Mouse (Mus musculus) thymus, postnatal 25 days (tissue): ENCODE results near the gene Top3b.
"Not testable (repeated sequence)": the region's sequence is repeated elsewhere in the genome, so short reads cannot be mapped to it uniquely, and the experiment has no call there.

Source experiments
- DNase-seq: peaks from one replicate; pipeline ENCODE4 v3.0.0; 2022

Gene Top3b

DNA sequence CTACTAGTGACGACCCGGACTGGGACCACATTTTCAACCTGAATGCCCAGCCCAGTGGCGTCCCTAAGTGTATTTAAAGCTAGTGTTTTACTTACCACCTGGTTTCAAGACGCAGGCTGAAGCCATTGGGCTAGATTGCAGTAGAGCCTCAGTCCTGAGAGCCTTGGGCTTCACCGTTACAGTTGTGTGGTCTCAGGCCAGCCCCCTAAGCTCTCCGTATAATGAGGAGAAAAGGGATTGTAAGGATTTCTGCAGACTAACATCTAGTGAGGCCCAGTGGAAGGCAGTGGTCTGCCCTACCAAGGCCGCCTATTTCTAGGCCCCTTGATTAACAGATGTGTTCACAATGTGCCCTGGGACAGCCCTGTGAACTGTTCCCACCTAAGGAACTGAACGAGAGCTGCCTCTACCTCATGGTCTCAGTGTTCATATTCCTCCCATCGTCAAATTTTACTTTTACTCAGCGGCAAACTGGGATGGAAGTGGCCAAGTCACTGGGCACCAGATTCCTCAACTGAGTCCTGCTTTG, 26.6 kb downstream of the Top3b start:
- no peak for DNase-seq

- DNase-seq, result no peak
These were observed 31.8 kb downstream of the Top3b start for GRCm38 (mm10) chr16:16902329-16902728.

GRCm38 (mm10) chr16:16903188-16903587, 32.7 kb downstream of the Top3b start:
- DNase-seq, result no peak

GRCm38 (mm10) chr16:16907799-16908198, 37.3 kb downstream of the Top3b start:
- no peak for DNase-seq

- DNase-seq, result peak; percentile 78
These were observed 41.4 kb downstream of the Top3b start for GRCm38 (mm10) chr16:16911641-16912597.

- DNase-seq, result no peak
These were observed 42.9 kb downstream of the Top3b start for GRCm38 (mm10) chr16:16913440-16913839.

GRCm38 (mm10) chr16:16918441-16919117, 48.0 kb downstream of the Top3b start:
- no peak for DNase-seq

- DNase-seq, result peak; percentile 12
These were observed 50.5 kb downstream of the Top3b start for GRCm38 (mm10) chr16:16921021-16921435.

DNA sequence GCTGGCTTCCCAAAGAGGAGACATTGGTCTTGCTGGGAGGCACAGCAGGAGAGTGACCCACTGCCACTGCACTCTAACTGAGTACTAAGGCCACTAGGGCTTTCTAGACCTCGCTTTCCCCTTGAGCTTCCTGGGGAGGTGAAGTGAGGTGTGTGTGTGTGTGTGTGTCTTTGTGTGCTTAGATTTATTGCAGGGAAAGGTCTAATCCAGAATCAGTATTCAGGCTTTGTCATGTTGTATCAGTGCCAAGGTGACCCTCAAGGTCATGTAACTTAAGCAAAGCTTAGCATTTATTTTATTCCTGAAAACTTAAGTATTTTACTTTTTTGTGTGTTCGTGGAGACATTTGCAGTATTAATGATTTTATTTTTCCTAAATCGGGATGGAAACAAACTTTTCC, 53.9 kb downstream of the Top3b start:
- DNase-seq, result no peak

- DNase-seq, result no peak
These were observed 56.0 kb downstream of the Top3b start for GRCm38 (mm10) chr16:16926536-16926935.

- DNase-seq, result not testable (repeated sequence)
These were observed 58.4 kb downstream of the Top3b start for GRCm38 (mm10) chr16:16928908-16929307.

GRCm38 (mm10) chr16:16930326-16930725, 59.8 kb downstream of the Top3b start:
- no peak for DNase-seq

DNA sequence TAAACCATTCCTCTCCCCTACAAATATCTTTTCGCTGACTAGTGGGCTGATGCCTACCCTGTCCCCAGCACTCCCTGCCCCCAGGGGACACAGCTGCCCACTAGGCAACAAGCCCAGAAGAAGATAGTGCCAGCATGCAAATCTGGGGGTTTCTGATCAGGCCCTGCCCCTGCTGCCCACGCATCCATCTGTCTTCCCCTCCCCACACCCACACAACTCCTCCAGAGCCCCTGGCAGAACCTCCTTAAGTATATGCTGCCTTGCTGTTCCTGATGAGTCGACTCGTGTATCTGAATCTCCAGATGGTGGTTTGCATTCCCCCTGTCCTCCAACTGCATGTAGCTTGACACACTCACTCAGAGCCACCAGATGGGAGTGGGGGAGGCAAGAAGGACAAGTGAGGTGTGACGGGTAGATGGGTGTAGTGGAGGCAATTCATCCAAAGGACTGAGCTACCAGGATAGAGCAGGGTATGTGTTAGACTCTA, 60.3 kb downstream of the Top3b start:
- no peak for DNase-seq

GRCm38 (mm10) chr16:16939543-16939942, 69.0 kb downstream of the Top3b start:
- no peak for DNase-seq

- DNase-seq, result no peak
These were observed 70.5 kb downstream of the Top3b start for GRCm38 (mm10) chr16:16941078-16941477.
